Mouse (Mus musculus): ENCODE data around the gene Usp8.

- TF ChIP-seq GATA1 (IDR thresholded peaks at IDR 0.05; ENCODE audit: borderline replicate concordance, low read length) = no peak
- TF ChIP-seq FLI1 (IDR thresholded peaks at IDR 0.05; ENCODE audit: low read length) = no peak
These were observed 48.5 kb downstream of the Usp8 start for GRCm38 (mm10) chr2:126755664-126756063.
